Mouse (Mus musculus) G1E (cell line): ENCODE results near the gene Thy1.

ENCODE experiments used
- CTCF ChIP-seq: IDR thresholded peaks from 2 replicates; pipeline ENCODE4 v1.5.1; 2012; ENCODE audit warnings: low read depth, low read length, inconsistent platforms, mixed read lengths
- GATA1 ChIP-seq: IDR thresholded peaks from 2 replicates; pipeline ENCODE4 v1.6.1; 2012; ENCODE audit warnings: borderline replicate concordance, low read length, inconsistent platforms, mixed read lengths
- GATA2 ChIP-seq: IDR thresholded peaks from 2 replicates; pipeline ENCODE4 v1.6.1; 2012; ENCODE audit warnings: low read depth, low read length, inconsistent platforms, borderline replicate concordance
- TAL1 ChIP-seq: conservative IDR thresholded peaks from 2 replicates; pipeline ENCODE4 v1.6.1; 2012; ENCODE audit warnings: low read depth, low read length, inconsistent platforms, mixed read lengths

- TF ChIP-seq CTCF: no peak
- TF ChIP-seq GATA1: no peak
- TF ChIP-seq GATA2: no peak
- TF ChIP-seq TAL1: no peak
These were observed 37.9 kb upstream of the Thy1 start for GRCm38 (mm10) chr9:44005305-44005704.
